Mouse (Mus musculus) spleen, adult 2 months (tissue): ENCODE data around the gene Mia.

Source experiments
- CTCF ChIP-seq: fragments of 200-500 bp; IDR thresholded peaks from 2 replicates; pipeline ENCODE4 v1.5.1; 2011; ENCODE audit warnings: mild to moderate bottlenecking, inconsistent platforms; ENCODE audit not compliant: insufficient read depth, insufficient read length, insufficient replicate concordance; ENCODE audit errors: extremely low read depth
- POLR2A ChIP-seq: fragments of 200-500 bp; IDR thresholded peaks from 2 replicates; pipeline ENCODE4 v1.6.1; 2011; ENCODE audit warnings: low read depth, low read length, inconsistent platforms

GRCm38 (mm10) chr7:27180837-27181695 is at the start of gene Mia, which contains the start of gene Gm21983:
- TF ChIP-seq CTCF (no peak), POLR2A (no peak)
